Mouse (Mus musculus) limb, embryonic 15.5 days (tissue): ENCODE measurements at regions not wholly inside any gene's neighbourhood (a gene's known extent, or its start where the extent isn't known, plus 50 kb on each side); places are given as distances from the start of the nearest gene placed in this dataset.
A peak's percentile ranks its signal among the peaks of the same experiment; 100 is the strongest.

Source experiments
- ATAC-seq: fragments of 200-750 bp; cut with Nextera tagmentation; 2 replicates; pipeline ENCODE4 v1.8.0; 2017; ENCODE audit warnings: low read depth, moderate TSS enrichment; ENCODE audit not compliant: insufficient number of reproducible peaks, low FRiP score, low TSS enrichment
- H3K27ac ChIP-seq: fragments of 300-500 bp; sonication (generic); 2 replicates; pipeline ENCODE4 v1.5.1; 2015; ENCODE audit warnings: moderate library complexity, mild to moderate bottlenecking, inconsistent platforms
- H3K27me3 ChIP-seq: fragments of 300-500 bp; sonication (generic); 2 replicates; pipeline ENCODE4 v1.6.1; 2015; ENCODE audit warnings: inconsistent platforms
- H3K36me3 ChIP-seq: fragments of 300-500 bp; sonication (generic); 2 replicates; pipeline ENCODE4 v1.6.1; 2015; ENCODE audit warnings: inconsistent platforms
- H3K4me1 ChIP-seq: fragments of 300-500 bp; sonication (generic); 2 replicates; pipeline ENCODE4 v1.6.1; 2015; ENCODE audit warnings: inconsistent platforms
- H3K4me2 ChIP-seq: fragments of 300-500 bp; sonication (generic); 2 replicates; pipeline ENCODE4 v1.6.1; 2015; ENCODE audit warnings: mild to moderate bottlenecking, inconsistent platforms
- H3K4me3 ChIP-seq: fragments of 300-500 bp; sonication (generic); 2 replicates; pipeline ENCODE4 v1.5.1; 2015; ENCODE audit warnings: mild to moderate bottlenecking, inconsistent platforms
- H3K9ac ChIP-seq: fragments of 300-500 bp; sonication (generic); 2 replicates; pipeline ENCODE4 v1.6.1; 2015; ENCODE audit warnings: inconsistent platforms
- H3K9me3 ChIP-seq: fragments of 300-500 bp; sonication (generic); 2 replicates; pipeline ENCODE4 v1.6.1; 2016; ENCODE audit warnings: inconsistent platforms
- whole genome bisulfite sequencing: fragments of 180-500 bp; shearing (Covaris S2); methylation state at CpG from one replicate; pipeline ENCODE4 v1.1.7; 2015; 5-methylcytosine and 5-hydroxymethylcytosine counted together

DNA sequence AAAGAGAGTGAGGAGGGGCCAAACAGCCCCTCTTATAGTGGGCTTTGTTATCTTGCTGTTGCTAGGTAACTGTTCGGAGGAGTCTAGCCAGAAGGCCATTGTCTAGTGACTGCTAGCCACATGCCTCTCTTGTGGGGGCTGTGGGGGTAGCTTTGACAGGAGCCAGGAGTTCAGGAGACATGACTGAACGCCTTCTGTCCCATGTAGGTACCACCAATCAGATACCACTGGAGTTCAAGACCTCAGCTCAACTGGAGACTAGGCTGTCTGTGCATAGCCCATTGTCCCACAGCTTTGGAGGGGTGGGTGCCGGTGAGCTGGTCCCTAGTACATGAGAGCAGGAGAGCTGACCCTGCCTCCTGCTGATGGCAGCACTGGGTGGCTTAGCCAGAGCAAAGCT is 82.4 kb upstream of the Unc93a2 start:
- Histone ChIP-seq H3K36me3 (no peaks in the 10 kb centered on the region), H3K4me3 (no peak overlapping the region), H3K9ac (no peak overlapping the region), H3K27me3 (no peaks in the 10 kb centered on the region), H3K4me1 (no peaks in the 10 kb centered on the region), H3K27ac (no peak overlapping the region), H3K4me2 (no peak overlapping the region), H3K9me3 (no peaks in the 10 kb centered on the region)
- no peak for ATAC-seq
- WGBS = 82% methylated on average over 3 of the region's 3 CpGs

DNA sequence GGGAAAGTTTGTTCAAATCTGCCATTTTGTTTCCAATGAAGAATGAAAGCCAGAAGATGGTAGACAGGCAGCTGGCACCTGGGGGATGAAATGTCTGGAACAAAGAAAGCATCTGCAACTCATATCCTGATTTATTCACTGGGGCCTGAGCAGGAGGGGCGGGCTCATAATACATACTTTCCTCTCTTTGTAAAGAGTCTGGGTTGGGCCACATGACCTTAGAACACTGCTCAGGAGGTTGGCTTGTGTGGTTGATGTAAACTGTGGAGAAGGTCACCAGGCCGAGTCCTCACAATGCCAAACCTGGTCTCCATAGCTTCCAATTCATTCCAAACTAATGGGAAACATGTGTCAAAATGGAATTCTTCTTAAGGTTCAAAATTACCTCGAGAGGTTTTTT is 79.6 kb upstream of the Unc93a2 start:
- Histone ChIP-seq H3K9me3 (no peaks in the 10 kb centered on the region), H3K4me3 (no peak overlapping the region), H3K4me1 (0 out of 2 replicates have a peak, but pooled peaks cover 3% of the 10 kb centered on the region), H3K27me3 (no peaks in the 10 kb centered on the region), H3K36me3 (no peaks in the 10 kb centered on the region), H3K9ac (no peak overlapping the region), H3K4me2 (no peak overlapping the region), H3K27ac (no peak overlapping the region)
- no peak for ATAC-seq
- 42% methylated on average over 3 of the region's 3 CpGs for WGBS

DNA sequence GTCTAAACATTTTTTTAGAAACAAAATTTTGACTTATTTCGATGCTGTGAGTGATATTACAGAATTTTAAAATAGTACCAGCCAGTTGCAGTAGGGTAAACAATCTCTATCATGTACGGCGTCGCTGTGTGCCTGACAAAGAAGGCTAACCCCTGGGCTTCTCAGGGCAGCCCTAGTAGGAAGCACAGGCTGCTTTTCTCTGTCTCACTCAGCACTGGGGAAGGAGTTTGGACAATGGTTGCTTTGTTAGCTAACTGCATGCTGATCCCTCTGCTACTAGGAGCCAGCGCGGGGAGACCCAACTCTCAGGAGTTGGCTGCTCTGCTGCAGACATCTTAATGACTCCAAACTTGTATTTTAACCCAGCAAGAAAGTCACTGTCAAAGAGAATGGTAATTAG is 75.9 kb upstream of the Unc93a2 start:
- no peak overlapping the region for H3K9ac ChIP-seq
- H3K4me3 ChIP-seq = no peak overlapping the region
- 52% methylated on average over 6 of the region's 6 CpGs for WGBS
- peak overlapping the region; percentile 71 for H3K27ac ChIP-seq
- H3K36me3 ChIP-seq = no peaks in the 10 kb centered on the region
- ATAC-seq = no peak
- H3K4me1 ChIP-seq = peaks cover 19% of the 10 kb centered on the region; the same call in 1 of the 2 replicates
- no peaks in the 10 kb centered on the region for H3K27me3 ChIP-seq
- H3K4me2 ChIP-seq = no peak overlapping the region
- no peaks in the 10 kb centered on the region for H3K9me3 ChIP-seq

DNA sequence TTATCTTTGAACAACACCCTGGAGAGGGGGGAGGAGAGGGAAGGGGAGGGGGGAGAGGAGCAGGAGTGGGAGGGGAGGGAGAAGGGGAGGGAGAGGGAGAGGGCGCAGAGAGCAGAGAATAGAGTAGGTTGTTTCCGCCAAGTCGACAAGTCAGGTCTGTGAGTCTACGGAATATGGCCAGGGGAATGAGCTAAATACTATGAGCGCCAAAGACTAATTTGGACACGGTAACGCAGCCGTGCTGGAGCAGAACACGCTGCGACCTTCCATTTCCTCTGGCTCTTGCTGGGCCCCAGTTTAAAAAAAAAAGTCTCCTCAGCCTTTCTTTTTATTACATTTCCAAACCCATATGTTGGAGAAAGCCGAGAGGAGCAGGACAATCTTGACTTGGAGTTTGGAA is 71.7 kb upstream of the Unc93a2 start:
- Histone ChIP-seq H3K4me3 (no peak overlapping the region), H3K9me3 (no peaks in the 10 kb centered on the region), H3K9ac (no peak overlapping the region), H3K27ac (peak overlapping the region; percentile 73), H3K36me3 (no peaks in the 10 kb centered on the region), H3K4me2 (no peak overlapping the region), H3K4me1 (peaks cover 19% of the 10 kb centered on the region; the same call in 1 of the 2 replicates), H3K27me3 (no peaks in the 10 kb centered on the region)
- WGBS = 43% methylated on average over 11 of the region's 11 CpGs
- ATAC-seq = peak; percentile 73; the same call in 1 of the 2 replicates

DNA sequence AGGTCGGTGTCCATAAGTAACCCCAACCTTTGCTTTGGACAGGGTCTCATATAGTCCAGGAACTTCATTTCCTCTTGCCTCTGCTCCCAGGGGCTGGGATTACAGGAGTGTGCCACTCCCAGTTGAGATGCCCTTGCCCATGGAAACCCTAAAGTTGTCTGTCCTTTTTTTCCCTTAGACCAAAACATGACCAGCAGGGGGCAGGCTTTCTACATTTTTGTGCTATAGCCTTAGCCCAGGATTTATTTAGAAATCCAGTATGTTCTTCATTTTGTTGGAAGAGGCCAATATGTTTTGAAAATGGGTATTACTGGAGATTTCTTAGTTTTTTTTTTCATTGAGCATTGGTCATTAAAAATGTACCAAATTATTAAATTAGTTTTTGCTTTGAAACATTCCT is 58.6 kb upstream of the Unc93a2 start:
- Histone ChIP-seq H3K4me1 (no peaks in the 10 kb centered on the region), H3K9me3 (no peaks in the 10 kb centered on the region), H3K4me3 (no peak overlapping the region), H3K4me2 (no peak overlapping the region), H3K36me3 (no peaks in the 10 kb centered on the region), H3K27me3 (no peaks in the 10 kb centered on the region), H3K9ac (no peak overlapping the region), H3K27ac (no peak overlapping the region)
- WGBS = 61% methylated on average over 1 of the region's 1 CpGs
- ATAC-seq = no peak

DNA sequence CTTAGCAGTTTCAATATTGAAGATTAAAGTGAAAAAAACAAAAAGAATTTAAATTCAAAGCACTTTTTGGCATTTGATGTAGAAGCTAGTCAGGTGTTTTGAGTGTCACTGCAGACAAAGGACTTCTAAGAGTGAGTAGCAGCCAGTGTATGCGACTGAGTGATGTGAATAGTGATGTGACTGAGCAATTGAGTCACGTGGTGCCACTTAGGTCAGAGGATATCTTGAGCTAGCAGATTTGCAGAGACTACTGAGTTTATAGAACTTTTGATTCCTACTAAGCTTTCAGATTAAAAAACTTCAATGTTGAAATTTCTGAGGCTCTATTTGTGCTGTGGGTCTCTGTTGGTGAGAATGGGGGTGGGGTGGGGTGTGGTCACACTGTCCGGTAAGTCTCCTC is 49.8 kb upstream of the Unc93a2 start:
- Histone ChIP-seq H3K4me1 (no peaks in the 10 kb centered on the region), H3K27me3 (no peaks in the 10 kb centered on the region), H3K9me3 (no peaks in the 10 kb centered on the region), H3K4me2 (no peak overlapping the region), H3K9ac (no peak overlapping the region), H3K27ac (no peak overlapping the region), H3K36me3 (no peaks in the 10 kb centered on the region), H3K4me3 (no peak overlapping the region)
- ATAC-seq = no peak
- WGBS = 73% methylated on average over 3 of the region's 3 CpGs
